Mouse (Mus musculus) heart, postnatal 14 days (tissue): ENCODE measurements around the gene Scnm1. TPM values are rescaled to one million over a fixed set of nuclear protein-coding genes. Genes with fewer than 3 reads are reported as not detected.
A peak's percentile ranks its signal among the peaks of the same experiment; 100 is the strongest.
"Not testable (repeated sequence)": the region's sequence is repeated elsewhere in the genome, so short reads cannot be mapped to it uniquely, and the experiment has no call there.

Experiments
- DNase-seq, 2 experiments: peaks; one replicate each; pipeline ENCODE4 v3.0.0; 2021 to 2022
- intact Hi-C: fragments of 180-260 bp; cut with DNase I; formaldehyde crosslinking; loops from one replicate; pipeline ENCODE4 v1.15.1; 2025
- microRNA-seq, 2 experiments: library from miRNA; unstranded; fragments of <30 nt; microRNA quantifications; one replicate each; pipeline ENCODE4 v1.2.0; 2021 to 2022
- total RNA-seq, 2 experiments: library from RNA; stranded (reverse); gene quantifications; 2 replicates each; pipeline ENCODE4 v1.2.3; 2021

The Scnm1 gene
- total RNA-seq, 2 experiments from 2014 or later, result 29.5 to 33.5 TPM

- no peak for DNase-seq
- intact Hi-C loops, result no loop called here
These were observed 21.1 kb downstream of the Scnm1 start for GRCm38 (mm10) chr3:95112760-95113159.

- intact Hi-C loops, result no loop called here
- DNase-seq, result peak; percentile 85 to 89
These were observed 22.7 kb downstream of the Scnm1 start, which contains the start of gene Vps72 for GRCm38 (mm10) chr3:95110911-95111726. Vps72 (plus strand) TSS chr3:95111022.

GRCm38 (mm10) chr3:95107898-95108297 lies 25.9 kb downstream of the Scnm1 start:
- intact Hi-C loops, result no loop called here
- DNase-seq, result no peak

- intact Hi-C loops, DNase-seq: not testable (repeated sequence)
These were observed 26.5 kb downstream of the Scnm1 start for GRCm38 (mm10) chr3:95107308-95107707.

- peak; percentile 95 to 96 for DNase-seq
- intact Hi-C loops, result no loop called here
These were observed 27.3 kb downstream of the Scnm1 start, which contains the start of gene Pip5k1a for GRCm38 (mm10) chr3:95106338-95107117. Pip5k1a (minus strand) TSS chr3:95106930.

- DNase-seq, result no peak
- intact Hi-C loops, result no loop called here
These were observed 28.0 kb downstream of the Scnm1 start for GRCm38 (mm10) chr3:95105586-95106337.

- DNase-seq, result no peak
- intact Hi-C loops, result no loop called here
These were observed 28.7 kb downstream of the Scnm1 start for GRCm38 (mm10) chr3:95105121-95105520.

GRCm38 (mm10) chr3:95100854-95101253 lies 33.0 kb downstream of the Scnm1 start:
- DNase-seq, result no peak
- intact Hi-C loops, result loop anchor here (5.0 kb wide), 1 partner anchor 44 kb away; no protein-coding TSS in a partner anchor

GRCm38 (mm10) chr3:95088071-95088470 lies 45.7 kb downstream of the Scnm1 start:
- intact Hi-C loops, result no loop called here

More at GRCm38 (mm10) chr3:95088071-95088470, 45.7 kb downstream of the Scnm1 start:
- no peak for DNase-seq

Small RNA genes within 50 kb of the gene (microRNA-seq; reads per million reads assigned to microRNA genes)
- gene Mir8099-1, result 0 reads per million in 2 experiments

Other genes with a start within 250 kb of the Scnm1 start
- gene Psmb4, start 247.1 kb downstream of the Scnm1 start, total RNA-seq, result 100 to 1,000 TPM; 217 to 251 TPM
- gene Selenbp1, start 201.0 kb downstream of the Scnm1 start, total RNA-seq, result 10 to 100 TPM; 63.8 to 84.9 TPM
- gene Rfx5, start 179.9 kb downstream of the Scnm1 start, total RNA-seq, result 1 to 10 TPM; 8.2 to 8.4 TPM
- 10 to 100 TPM; 33.5 to 35.3 TPM for gene Pi4kb, start 159.3 kb downstream of the Scnm1 start, total RNA-seq
- gene Zfp687, start 118.6 kb downstream of the Scnm1 start, total RNA-seq, result 10 to 100 TPM; 15.4 to 16.8 TPM
- 100 to 1,000 TPM; 118 to 132 TPM for gene Psmd4, start 91.4 kb downstream of the Scnm1 start, total RNA-seq
- gene Pip5k1a, start 27.1 kb downstream of the Scnm1 start, total RNA-seq, result 10 to 100 TPM; 18.3 to 19.2 TPM
- 10 to 100 TPM; 32.4 to 32.5 TPM for gene Vps72, start 23.0 kb downstream of the Scnm1 start, total RNA-seq
- 10 to 100 TPM; 10.6 to 11.1 TPM for gene Tmod4, start 9.5 kb downstream of the Scnm1 start, total RNA-seq
- gene Lysmd1, start 77 bp upstream of the Scnm1 start, total RNA-seq, result 1 to 10 TPM; 6.4 to 7.4 TPM
- 1 to 10 TPM; 3.0 to 3.1 TPM for gene Tnfaip8l2, start 8.3 kb upstream of the Scnm1 start, total RNA-seq
- 10 to 100 TPM in 1 of 2 experiments, 1 to 10 TPM in 1; 5.8 to 11.8 TPM for gene Sema6c, start 26.4 kb upstream of the Scnm1 start, total RNA-seq
- gene Gabpb2, start 83.9 kb upstream of the Scnm1 start, total RNA-seq, result 10 to 100 TPM; 14.9 to 15.0 TPM
- 10 to 100 TPM; 31.9 to 33.6 TPM for gene Cdc42se1, start 94.7 kb upstream of the Scnm1 start, total RNA-seq
- gene Mllt11, start 98.2 kb upstream of the Scnm1 start, total RNA-seq, result 1 to 10 TPM; 6.7 to 7.8 TPM
- not detected for gene Gm128, start 107.6 kb upstream of the Scnm1 start, total RNA-seq
- gene Bnipl, start 117.2 kb upstream of the Scnm1 start, total RNA-seq, result under 1 TPM in 1 of 2 experiments, not detected in 1; 0.32 TPM
- gene Mindy1, start 147.3 kb upstream of the Scnm1 start, total RNA-seq, result 10 to 100 TPM; 22.3 to 25.8 TPM
- gene Prune1, start 148.1 kb upstream of the Scnm1 start, total RNA-seq, result 10 to 100 TPM; 19.8 to 20.4 TPM
- gene Anxa9, start 173.2 kb upstream of the Scnm1 start, total RNA-seq, result under 1 TPM; 0.38 to 0.76 TPM
- 10 to 100 TPM; 47.4 to 47.6 TPM for gene Cers2, start 180.8 kb upstream of the Scnm1 start, total RNA-seq
- 10 to 100 TPM; 14.1 to 14.4 TPM for gene Setdb1, start 223.2 kb upstream of the Scnm1 start, total RNA-seq